Comparison of ENCODE assay signal across 18 mouse cellular contexts in the genomic region with DNA sequence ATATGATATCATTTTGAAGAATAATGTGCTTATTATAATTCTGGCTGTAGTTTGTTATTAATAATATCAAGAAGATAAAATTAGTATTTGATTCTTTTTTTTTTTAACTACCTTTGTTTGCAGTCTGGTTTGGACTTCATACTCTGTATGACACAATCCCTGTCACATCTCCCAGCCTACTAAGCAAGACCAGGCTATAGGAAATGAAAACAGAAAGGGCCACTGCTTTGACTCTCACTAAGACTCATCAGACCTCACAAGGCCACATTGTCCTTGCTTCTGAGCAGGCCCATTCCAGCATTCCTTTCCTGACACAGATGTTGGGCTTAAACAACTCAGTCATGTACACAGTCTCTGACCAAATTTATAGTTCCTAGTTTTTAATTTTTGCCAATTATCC.
"Had no signal": no experiment of that assay in that cellular context is flagged by ENCODE, and none has a peak within 500 bp of the region (broad histone marks: within the 10 kb centered on the region; RNA-seq: fewer than 3 reads in every experiment).

No protein-coding gene starts in this region.

- DNase-seq: kidney, adult 11 months; kidney, adult 8-10 months; kidney, postnatal 14 days; kidney, postnatal 4 days; left cerebral cortex, postnatal 4 days; lung, adult 18-20 months; lung, postnatal 10 days; lung, postnatal 36 days; midbrain, embryonic 14.5 days; thymus, adult 2 months; thymus, postnatal 14 days; thymus, postnatal 4 days had no signal

- H3K27ac ChIP-seq: limb, embryonic 12.5 days; limb, embryonic 15.5 days; liver, embryonic 14.5 days; lung, embryonic 15.5 days had no signal

- H3K27me3 ChIP-seq: limb, embryonic 12.5 days; limb, embryonic 15.5 days; lung, embryonic 15.5 days; megakaryocyte, embryonic 14.5 days had no signal

- H3K4me1 ChIP-seq: limb, embryonic 15.5 days; lung, embryonic 15.5 days; megakaryocyte, embryonic 14.5 days had no signal

- H3K9ac ChIP-seq: limb, embryonic 12.5 days; limb, embryonic 15.5 days; liver, embryonic 14.5 days; lung, embryonic 15.5 days had no signal

- H3K4me3 ChIP-seq: limb, embryonic 12.5 days; limb, embryonic 15.5 days; lung, embryonic 15.5 days; megakaryocyte, embryonic 14.5 days had no signal

- H3K36me3 ChIP-seq: limb, embryonic 12.5 days; limb, embryonic 15.5 days; lung, embryonic 15.5 days had no signal

- H3K4me2 ChIP-seq: limb, embryonic 12.5 days; limb, embryonic 15.5 days; lung, embryonic 15.5 days; midbrain, embryonic 11.5 days had no signal

- H3K9me3 ChIP-seq: limb, embryonic 12.5 days; limb, embryonic 15.5 days; lung, embryonic 15.5 days; megakaryocyte, embryonic 14.5 days had no signal
